Mouse (Mus musculus): ENCODE measurements around the gene Ddc. TPM values are rescaled to one million over a fixed set of nuclear protein-coding genes. Genes with fewer than 3 reads are reported as not detected.

The Ddc gene
- polyA plus RNA-seq, 1 experiment from 2014 or later, result 48.7 TPM

GRCm38 (mm10) chr11:11785457-11785856, 112.5 kb downstream of the Ddc start:
- ATAC-seq (ENCODE audit: insufficient read depth, low FRiP score), result no peak
- no peaks in the 10 kb centered on the region for H3K9me3 ChIP-seq (replicated peaks; ENCODE audit: control insufficient read depth, low read length)
- no peak overlapping the region for H3K27ac ChIP-seq (ENCODE audit: low read length)
- H3K4me1 ChIP-seq (ENCODE audit: control insufficient read depth, insufficient read depth, low read length), result no peaks in the 10 kb centered on the region
- H3K9ac ChIP-seq (ENCODE audit: low read length), result no peak overlapping the region
- no peaks in the 10 kb centered on the region for H3K36me3 ChIP-seq (ENCODE audit: control insufficient read depth, insufficient read depth, low read length)
- no peaks in the 10 kb centered on the region for H3K27me3 ChIP-seq (ENCODE audit: control insufficient read depth, insufficient read depth, low read length)
- H3K4me2 ChIP-seq (ENCODE audit: low read depth, low read length), result no peak overlapping the region
- H3K4me3 ChIP-seq (replicated peaks; ENCODE audit: low read length), result no peak overlapping the region
- 59% methylated on average over 6 of the region's 6 CpGs for WGBS

GRCm38 (mm10) chr11:11781728-11782127, 116.2 kb downstream of the Ddc start:
- no peak for ATAC-seq (ENCODE audit: insufficient read depth, low FRiP score)
- 76% methylated on average over 8 of the region's 8 CpGs for WGBS
- no peaks in the 10 kb centered on the region for H3K9me3 ChIP-seq (replicated peaks; ENCODE audit: control insufficient read depth, low read length)
- H3K4me3 ChIP-seq (replicated peaks; ENCODE audit: low read length), result no peak overlapping the region
- no peak overlapping the region for H3K27ac ChIP-seq (ENCODE audit: low read length)
- H3K27me3 ChIP-seq (ENCODE audit: control insufficient read depth, insufficient read depth, low read length), result no peaks in the 10 kb centered on the region
- no peak overlapping the region for H3K4me2 ChIP-seq (ENCODE audit: low read depth, low read length)
- H3K36me3 ChIP-seq (ENCODE audit: control insufficient read depth, insufficient read depth, low read length), result no peaks in the 10 kb centered on the region
- H3K4me1 ChIP-seq (ENCODE audit: control insufficient read depth, insufficient read depth, low read length), result no peaks in the 10 kb centered on the region
- no peak overlapping the region for H3K9ac ChIP-seq (ENCODE audit: low read length)

GRCm38 (mm10) chr11:11778345-11778744, 119.6 kb downstream of the Ddc start:
- Histone ChIP-seq H3K36me3 (ENCODE audit: control insufficient read depth, insufficient read depth, low read length) (no peaks in the 10 kb centered on the region), H3K4me2 (ENCODE audit: low read depth, low read length) (no peak overlapping the region), H3K9me3 (replicated peaks; ENCODE audit: control insufficient read depth, low read length) (no peaks in the 10 kb centered on the region), H3K27ac (ENCODE audit: low read length) (no peak overlapping the region), H3K27me3 (ENCODE audit: control insufficient read depth, insufficient read depth, low read length) (no peaks in the 10 kb centered on the region), H3K4me1 (ENCODE audit: control insufficient read depth, insufficient read depth, low read length) (no peaks in the 10 kb centered on the region), H3K9ac (ENCODE audit: low read length) (no peak overlapping the region), H3K4me3 (replicated peaks; ENCODE audit: low read length) (no peak overlapping the region)
- no peak for ATAC-seq (ENCODE audit: insufficient read depth, low FRiP score)
- WGBS, result 90% methylated on average over 6 of the region's 6 CpGs

GRCm38 (mm10) chr11:11777796-11778195, 120.1 kb downstream of the Ddc start:
- ATAC-seq (ENCODE audit: insufficient read depth, low FRiP score), result no peak
- Histone ChIP-seq H3K9me3 (replicated peaks; ENCODE audit: control insufficient read depth, low read length) (no peaks in the 10 kb centered on the region), H3K4me2 (ENCODE audit: low read depth, low read length) (no peak overlapping the region), H3K4me3 (replicated peaks; ENCODE audit: low read length) (no peak overlapping the region), H3K9ac (ENCODE audit: low read length) (no peak overlapping the region), H3K27me3 (ENCODE audit: control insufficient read depth, insufficient read depth, low read length) (no peaks in the 10 kb centered on the region), H3K27ac (ENCODE audit: low read length) (no peak overlapping the region), H3K36me3 (ENCODE audit: control insufficient read depth, insufficient read depth, low read length) (no peaks in the 10 kb centered on the region), H3K4me1 (ENCODE audit: control insufficient read depth, insufficient read depth, low read length) (no peaks in the 10 kb centered on the region)
- WGBS, result 83% methylated on average over 2 of the region's 2 CpGs

DNA sequence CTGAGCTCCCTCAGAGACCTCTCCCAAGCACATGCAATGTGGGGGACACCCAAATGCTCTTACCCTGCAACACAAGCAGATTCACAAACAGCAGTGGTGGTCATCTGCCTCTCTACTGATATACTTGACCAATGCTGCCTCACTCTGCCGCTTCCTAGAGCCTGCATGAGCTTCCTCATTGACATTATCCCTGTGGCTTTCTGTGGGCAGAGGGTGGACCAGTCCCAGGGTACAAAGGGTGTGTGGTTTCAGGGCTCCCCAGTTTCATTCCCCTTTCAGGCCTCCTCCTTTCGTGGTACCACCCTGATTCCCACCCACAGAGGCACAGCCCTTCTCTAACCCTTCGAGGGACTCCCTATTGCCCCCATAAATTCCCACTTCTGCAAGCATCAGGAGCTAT, 120.7 kb downstream of the Ddc start:
- no peaks in the 10 kb centered on the region for H3K36me3 ChIP-seq (ENCODE audit: control insufficient read depth, insufficient read depth, low read length)
- WGBS, result 78% methylated on average over 3 of the region's 3 CpGs

GRCm38 (mm10) chr11:11776822-11777174, 121.1 kb downstream of the Ddc start:
- H3K36me3 ChIP-seq (ENCODE audit: control insufficient read depth, insufficient read depth, low read length), result no peaks in the 10 kb centered on the region
- WGBS, result 82% methylated on average over 7 of the region's 7 CpGs
- no peak overlapping the region for H3K27ac ChIP-seq (ENCODE audit: low read length)
- no peaks in the 10 kb centered on the region for H3K9me3 ChIP-seq (replicated peaks; ENCODE audit: control insufficient read depth, low read length)
- H3K4me3 ChIP-seq (replicated peaks; ENCODE audit: low read length), result no peak overlapping the region
- no peaks in the 10 kb centered on the region for H3K27me3 ChIP-seq (ENCODE audit: control insufficient read depth, insufficient read depth, low read length)
- no peak overlapping the region for H3K4me2 ChIP-seq (ENCODE audit: low read depth, low read length)
- H3K9ac ChIP-seq (ENCODE audit: low read length), result no peak overlapping the region
- no peak for ATAC-seq (ENCODE audit: insufficient read depth, low FRiP score)
- H3K4me1 ChIP-seq (ENCODE audit: control insufficient read depth, insufficient read depth, low read length), result no peaks in the 10 kb centered on the region

More for the DNA sequence above, 120.7 kb downstream of the Ddc start:
- H3K4me2 ChIP-seq (ENCODE audit: low read depth, low read length), result no peak overlapping the region
- H3K9me3 ChIP-seq (replicated peaks; ENCODE audit: control insufficient read depth, low read length), result no peaks in the 10 kb centered on the region
- H3K4me1 ChIP-seq (ENCODE audit: control insufficient read depth, insufficient read depth, low read length), result no peaks in the 10 kb centered on the region
- ATAC-seq (ENCODE audit: insufficient read depth, low FRiP score), result no peak
- H3K27me3 ChIP-seq (ENCODE audit: control insufficient read depth, insufficient read depth, low read length), result no peaks in the 10 kb centered on the region
- H3K4me3 ChIP-seq (replicated peaks; ENCODE audit: low read length), result no peak overlapping the region
- H3K9ac ChIP-seq (ENCODE audit: low read length), result no peak overlapping the region
- H3K27ac ChIP-seq (ENCODE audit: low read length), result no peak overlapping the region

GRCm38 (mm10) chr11:11776071-11776821, 121.7 kb downstream of the Ddc start:
- H3K4me2 ChIP-seq (ENCODE audit: low read depth, low read length), result no peak overlapping the region
- H3K9ac ChIP-seq (ENCODE audit: low read length), result no peak overlapping the region
- no peak overlapping the region for H3K27ac ChIP-seq (ENCODE audit: low read length)
- H3K9me3 ChIP-seq (replicated peaks; ENCODE audit: control insufficient read depth, low read length), result no peaks in the 10 kb centered on the region
- no peaks in the 10 kb centered on the region for H3K36me3 ChIP-seq (ENCODE audit: control insufficient read depth, insufficient read depth, low read length)
- 71% methylated on average over 4 of the region's 4 CpGs for WGBS
- no peaks in the 10 kb centered on the region for H3K27me3 ChIP-seq (ENCODE audit: control insufficient read depth, insufficient read depth, low read length)
- ATAC-seq (ENCODE audit: insufficient read depth, low FRiP score), result no peak
- no peak overlapping the region for H3K4me3 ChIP-seq (replicated peaks; ENCODE audit: low read length)
- H3K4me1 ChIP-seq (ENCODE audit: control insufficient read depth, insufficient read depth, low read length), result no peaks in the 10 kb centered on the region

- Histone ChIP-seq H3K9me3 (replicated peaks; ENCODE audit: control insufficient read depth, low read length) (no peaks in the 10 kb centered on the region), H3K4me3 (replicated peaks; ENCODE audit: low read length) (no peak overlapping the region), H3K27ac (ENCODE audit: low read length) (no peak overlapping the region), H3K27me3 (ENCODE audit: control insufficient read depth, insufficient read depth, low read length) (no peaks in the 10 kb centered on the region), H3K36me3 (ENCODE audit: control insufficient read depth, insufficient read depth, low read length) (no peaks in the 10 kb centered on the region), H3K4me1 (ENCODE audit: control insufficient read depth, insufficient read depth, low read length) (no peaks in the 10 kb centered on the region), H3K9ac (ENCODE audit: low read length) (no peak overlapping the region), H3K4me2 (ENCODE audit: low read depth, low read length) (no peak overlapping the region)
- no peak for ATAC-seq (ENCODE audit: insufficient read depth, low FRiP score)
- WGBS, result 86% methylated on average over 5 of the region's 5 CpGs
Observed at GRCm38 (mm10) chr11:11774893-11775292, 123.1 kb downstream of the Ddc start.

DNA sequence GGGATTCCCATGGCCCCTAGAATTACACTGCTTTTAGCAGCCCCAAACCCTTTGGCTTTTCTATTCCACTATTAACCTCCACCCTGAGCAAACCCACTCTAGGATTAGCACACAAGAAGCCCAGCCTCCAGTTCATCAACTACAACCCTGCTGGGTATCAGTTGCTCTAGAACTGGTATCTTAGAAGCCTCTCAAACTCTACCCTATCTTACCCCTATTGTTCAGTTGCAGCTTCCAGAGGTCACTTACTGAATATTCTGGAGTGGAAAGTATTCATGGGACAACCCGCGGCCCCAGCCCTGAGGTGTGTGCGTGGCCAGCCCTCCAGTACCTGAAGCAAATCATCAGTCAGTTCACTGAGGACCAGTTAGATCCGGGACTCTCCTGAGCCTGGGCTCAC, 123.6 kb downstream of the Ddc start:
- Histone ChIP-seq H3K4me3 (replicated peaks; ENCODE audit: low read length) (no peak overlapping the region), H3K36me3 (ENCODE audit: control insufficient read depth, insufficient read depth, low read length) (no peaks in the 10 kb centered on the region), H3K27me3 (ENCODE audit: control insufficient read depth, insufficient read depth, low read length) (no peaks in the 10 kb centered on the region), H3K4me1 (ENCODE audit: control insufficient read depth, insufficient read depth, low read length) (no peaks in the 10 kb centered on the region), H3K9ac (ENCODE audit: low read length) (no peak overlapping the region), H3K9me3 (replicated peaks; ENCODE audit: control insufficient read depth, low read length) (no peaks in the 10 kb centered on the region), H3K27ac (ENCODE audit: low read length) (no peak overlapping the region), H3K4me2 (ENCODE audit: low read depth, low read length) (no peak overlapping the region)
- 90% methylated on average over 4 of the region's 4 CpGs for WGBS
- no peak for ATAC-seq (ENCODE audit: insufficient read depth, low FRiP score)

Measured in stomach, embryonic 16.5 days (tissue).